Mouse (Mus musculus): ENCODE measurements around the gene Sdk1. TPM values are rescaled to one million over a fixed set of nuclear protein-coding genes. Genes with fewer than 3 reads are reported as not detected.

Gene Sdk1
- total and polyA plus RNA-seq, 2 experiments from 2014 or later = 2.2 to 58.4 TPM

- Histone ChIP-seq H3K27me3 (ENCODE audit: insufficient read depth, low read length) (no peaks in the 10 kb centered on the region), H3K27ac (no peak overlapping the region), H3K4me2 (ENCODE audit: low read depth, low read length) (no peak overlapping the region), H3K9me3 (ENCODE audit: low read length) (no peaks in the 10 kb centered on the region), H3K4me1 (ENCODE audit: insufficient read depth, low read length) (no peaks in the 10 kb centered on the region), H3K4me3 (ENCODE audit: low read length) (no peak overlapping the region), H3K36me3 (ENCODE audit: insufficient read depth, low read length) (no peaks in the 10 kb centered on the region), H3K9ac (replicated peaks; ENCODE audit: low read length) (no peak overlapping the region)
- 94% methylated on average over 4 of the region's 4 CpGs for WGBS
- TF ChIP-seq CTCF (IDR thresholded peaks at IDR 0.05; ENCODE audit: low read depth) = no peak
- DNase-seq (ENCODE audit: low spot score) (no peak), ATAC-seq (no peak)
These were observed 410.5 kb downstream of the Sdk1 start for GRCm38 (mm10) chr5:141651690-141652377.

- Histone ChIP-seq H3K4me2 (ENCODE audit: low read depth, low read length) (no peak overlapping the region), H3K9me3 (ENCODE audit: low read length) (no peaks in the 10 kb centered on the region), H3K27me3 (ENCODE audit: insufficient read depth, low read length) (no peaks in the 10 kb centered on the region), H3K36me3 (ENCODE audit: insufficient read depth, low read length) (no peaks in the 10 kb centered on the region), H3K9ac (replicated peaks; ENCODE audit: low read length) (no peak overlapping the region), H3K4me3 (ENCODE audit: low read length) (no peak overlapping the region), H3K27ac (no peak overlapping the region), H3K4me1 (ENCODE audit: insufficient read depth, low read length) (no peaks in the 10 kb centered on the region)
- no peak for TF ChIP-seq CTCF (IDR thresholded peaks at IDR 0.05; ENCODE audit: low read depth)
- DNase-seq (ENCODE audit: low spot score) (no peak), ATAC-seq (no peak)
- WGBS = 76% methylated on average over 1 of the region's 1 CpGs
These were observed 435.1 kb downstream of the Sdk1 start for GRCm38 (mm10) chr5:141676371-141676770.

- no peak overlapping the region for H3K4me3 ChIP-seq (ENCODE audit: low read length)
- no peak overlapping the region for H3K27ac ChIP-seq
- no peak for TF ChIP-seq CTCF (IDR thresholded peaks at IDR 0.05; ENCODE audit: low read depth)
- ATAC-seq (no peak), DNase-seq (ENCODE audit: low spot score) (no peak)
- no peaks in the 10 kb centered on the region for H3K9me3 ChIP-seq (ENCODE audit: low read length)
- no peaks in the 10 kb centered on the region for H3K4me1 ChIP-seq (ENCODE audit: insufficient read depth, low read length)
- H3K27me3 ChIP-seq (ENCODE audit: insufficient read depth, low read length) = no peaks in the 10 kb centered on the region
- WGBS = 88% methylated on average over 1 of the region's 1 CpGs
- no peaks in the 10 kb centered on the region for H3K36me3 ChIP-seq (ENCODE audit: insufficient read depth, low read length)
- H3K9ac ChIP-seq (replicated peaks; ENCODE audit: low read length) = no peak overlapping the region
- H3K4me2 ChIP-seq (ENCODE audit: low read depth, low read length) = no peak overlapping the region
These were observed 435.7 kb downstream of the Sdk1 start for GRCm38 (mm10) chr5:141677034-141677433.

- TF ChIP-seq CTCF (IDR thresholded peaks at IDR 0.05; ENCODE audit: low read depth) = no peak
- DNase-seq (ENCODE audit: low spot score) = no peak
- WGBS = 83% methylated on average over 8 of the region's 8 CpGs
These were observed 436.6 kb downstream of the Sdk1 start for GRCm38 (mm10) chr5:141677841-141678240.

GRCm38 (mm10) chr5:141686876-141687420 is 445.7 kb downstream of the Sdk1 start:
- H3K27ac ChIP-seq = no peak overlapping the region
- no peak overlapping the region for H3K9ac ChIP-seq (replicated peaks; ENCODE audit: low read length)
- no peak for DNase-seq (ENCODE audit: low spot score)
- no peak overlapping the region for H3K4me3 ChIP-seq (ENCODE audit: low read length)
- H3K4me2 ChIP-seq (ENCODE audit: low read depth, low read length) = no peak overlapping the region
- WGBS = 42% methylated on average over 7 of the region's 7 CpGs
- no peaks in the 10 kb centered on the region for H3K9me3 ChIP-seq (ENCODE audit: low read length)
- no peak for TF ChIP-seq CTCF (IDR thresholded peaks at IDR 0.05; ENCODE audit: low read depth)
- no peaks in the 10 kb centered on the region for H3K4me1 ChIP-seq (ENCODE audit: insufficient read depth, low read length)
- ATAC-seq = no peak
- no peaks in the 10 kb centered on the region for H3K27me3 ChIP-seq (ENCODE audit: insufficient read depth, low read length)
- no peaks in the 10 kb centered on the region for H3K36me3 ChIP-seq (ENCODE audit: insufficient read depth, low read length)

More at GRCm38 (mm10) chr5:141677841-141678240, 436.6 kb downstream of the Sdk1 start:
- H3K4me2 ChIP-seq (ENCODE audit: low read depth, low read length) = no peak overlapping the region
- no peaks in the 10 kb centered on the region for H3K9me3 ChIP-seq (ENCODE audit: low read length)
- no peak for ATAC-seq
- H3K4me3 ChIP-seq (ENCODE audit: low read length) = no peak overlapping the region
- H3K27ac ChIP-seq = no peak overlapping the region
- no peaks in the 10 kb centered on the region for H3K4me1 ChIP-seq (ENCODE audit: insufficient read depth, low read length)
- no peaks in the 10 kb centered on the region for H3K27me3 ChIP-seq (ENCODE audit: insufficient read depth, low read length)
- H3K36me3 ChIP-seq (ENCODE audit: insufficient read depth, low read length) = no peaks in the 10 kb centered on the region
- H3K9ac ChIP-seq (replicated peaks; ENCODE audit: low read length) = no peak overlapping the region

- H3K4me1 ChIP-seq (ENCODE audit: insufficient read depth, low read length) = no peaks in the 10 kb centered on the region
- ATAC-seq (peak; percentile 86), DNase-seq (ENCODE audit: low spot score) (peak; percentile 82)
- no peak overlapping the region for H3K4me3 ChIP-seq (ENCODE audit: low read length)
- H3K36me3 ChIP-seq (ENCODE audit: insufficient read depth, low read length) = no peaks in the 10 kb centered on the region
- no peak for TF ChIP-seq CTCF (IDR thresholded peaks at IDR 0.05; ENCODE audit: low read depth)
- no peak overlapping the region for H3K9ac ChIP-seq (replicated peaks; ENCODE audit: low read length)
- no peak overlapping the region for H3K4me2 ChIP-seq (ENCODE audit: low read depth, low read length)
- H3K27me3 ChIP-seq (ENCODE audit: insufficient read depth, low read length) = no peaks in the 10 kb centered on the region
- H3K27ac ChIP-seq = no peak overlapping the region
- H3K9me3 ChIP-seq (ENCODE audit: low read length) = no peaks in the 10 kb centered on the region
- 55% methylated on average over 12 of the region's 12 CpGs for WGBS
These were observed 448.3 kb downstream of the Sdk1 start for GRCm38 (mm10) chr5:141689442-141690105.

Measured in hindbrain, postnatal 0 days (tissue).